Mouse (Mus musculus) liver, embryonic 16.5 days (tissue): ENCODE results near the gene Paxx. TPM values are rescaled to one million over a fixed set of nuclear protein-coding genes. Genes with fewer than 3 reads are reported as not detected.
A peak's percentile ranks its signal among the peaks of the same experiment; 100 is the strongest.

ENCODE experiments used
- ATAC-seq: fragments of 200-750 bp; cut with Nextera tagmentation; 2 replicates; pipeline ENCODE4 v1.8.0; 2017; ENCODE audit warnings: low read depth, mild to moderate bottlenecking, moderate number of reproducible peaks, moderate library complexity
- H3K27ac ChIP-seq: fragments of 300-500 bp; sonication (generic); 2 replicates; pipeline ENCODE4 v1.5.1; 2014; ENCODE audit warnings: mild to moderate bottlenecking, low read length
- H3K27me3 ChIP-seq: fragments of 300-500 bp; sonication (generic); 2 replicates; pipeline ENCODE4 v1.6.1; 2014; ENCODE audit warnings: low read depth, low read length, mixed read lengths; ENCODE audit not compliant: control insufficient read depth, insufficient read depth
- H3K36me3 ChIP-seq: fragments of 300-500 bp; sonication (generic); 2 replicates; pipeline ENCODE4 v1.6.1; 2014; ENCODE audit warnings: mild to moderate bottlenecking; ENCODE audit not compliant: control insufficient read depth, insufficient read depth
- H3K4me1 ChIP-seq: fragments of 300-500 bp; sonication (generic); 2 replicates; pipeline ENCODE4 v1.6.1; 2014; ENCODE audit warnings: low read depth, low read length, mixed read lengths; ENCODE audit not compliant: control insufficient read depth
- H3K4me2 ChIP-seq: fragments of 300-500 bp; sonication (generic); 2 replicates; pipeline ENCODE4 v1.6.1; 2014; ENCODE audit warnings: low read depth, low read length, mixed read lengths
- H3K4me3 ChIP-seq: fragments of 300-500 bp; sonication (generic); 2 replicates; pipeline ENCODE4 v1.5.1; 2014; ENCODE audit warnings: low read depth, mild to moderate bottlenecking, low read length
- H3K9ac ChIP-seq: fragments of 300-500 bp; sonication (generic); 2 replicates; pipeline ENCODE4 v1.6.1; 2014; ENCODE audit warnings: low read depth, low read length
- H3K9me3 ChIP-seq: fragments of 300-500 bp; sonication (generic); replicated peaks from 2 replicates; pipeline ENCODE4 v1.6.1; 2016; ENCODE audit warnings: low read length; ENCODE audit not compliant: control insufficient read depth
- WGBS: fragments of 180-500 bp; shearing (Covaris S2); extraction: QIAGEN DNeasy Blood & Tissue Kit; methylation state at CpG from one replicate; pipeline ENCODE4 v1.1.7; 2014; ENCODE audit not compliant: insufficient replicate concordance; 5-methylcytosine and 5-hydroxymethylcytosine counted together
- polyA plus RNA-seq: library from polyadenylated mRNA; unstranded; fragments of >200 nt; fragmentation: Nextera tagmentation; extraction: Ambion mirVana; gene quantifications from 2 replicates; pipeline ENCODE4 v1.2.1, GENCODE M21; 2015

Paxx gene
- polyA plus RNA-seq, 1 experiment from 2014 or later, result 10.1 TPM

DNA sequence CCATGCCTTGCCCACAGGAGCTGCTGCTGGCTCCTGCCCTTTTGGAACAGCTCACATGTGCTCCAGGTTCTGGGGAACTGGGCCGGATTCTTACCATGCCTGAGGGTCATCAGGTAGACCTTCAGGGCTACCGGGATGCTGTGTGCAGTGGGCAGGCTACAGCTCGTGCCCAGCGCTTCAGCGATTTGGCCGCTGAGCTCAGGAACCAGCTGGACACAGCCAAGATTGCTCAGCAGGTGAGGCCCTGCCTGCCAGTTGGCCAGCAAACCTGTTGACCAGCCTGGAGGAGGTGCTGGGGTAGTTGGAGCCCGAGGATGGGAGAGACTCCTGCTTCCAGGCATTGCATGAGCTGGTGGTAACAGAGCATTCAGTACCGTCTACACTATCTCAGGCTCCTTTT lies 26.6 kb downstream of the Paxx start:
- ATAC-seq, result no peak
- Histone ChIP-seq H3K27ac (no peak overlapping the region), H3K36me3 (no peaks in the 10 kb centered on the region), H3K4me1 (no peaks in the 10 kb centered on the region; the same call in 1 of the 2 replicates), H3K4me2 (no peak overlapping the region), H3K27me3 (peaks cover 6% of the 10 kb centered on the region), H3K9ac (no peak overlapping the region), H3K9me3 (no peaks in the 10 kb centered on the region), H3K4me3 (no peak overlapping the region)
- 75% methylated on average over 8 of the region's 8 CpGs for WGBS

DNA sequence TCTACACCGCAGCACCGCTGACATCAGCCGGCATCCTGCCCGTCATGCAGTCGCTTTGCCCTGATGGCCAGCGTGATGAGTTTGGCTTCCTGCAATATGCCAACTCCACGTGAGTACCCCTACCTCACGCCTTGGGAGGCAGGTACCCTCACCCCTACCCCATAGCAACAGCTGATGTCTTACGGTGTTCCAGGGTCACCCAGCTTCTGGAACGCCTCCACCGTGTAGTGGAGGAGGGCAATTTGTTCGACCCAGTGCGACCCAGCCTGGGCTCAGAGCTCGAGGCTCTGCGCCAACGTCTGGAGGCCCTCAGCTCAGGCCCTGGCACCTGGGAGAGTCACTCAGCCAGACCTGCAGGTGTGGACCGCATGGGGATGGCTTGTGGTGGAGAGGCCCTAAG lies 27.8 kb downstream of the Paxx start:
- no peak for ATAC-seq
- Histone ChIP-seq H3K27ac (no peak overlapping the region), H3K36me3 (no peaks in the 10 kb centered on the region), H3K27me3 (peaks cover 11% of the 10 kb centered on the region), H3K4me3 (no peak overlapping the region), H3K4me1 (peaks cover 5% of the 10 kb centered on the region), H3K9me3 (no peaks in the 10 kb centered on the region), H3K4me2 (no peak overlapping the region), H3K9ac (no peak overlapping the region)
- WGBS, result 78% methylated on average over 17 of the region's 17 CpGs

DNA sequence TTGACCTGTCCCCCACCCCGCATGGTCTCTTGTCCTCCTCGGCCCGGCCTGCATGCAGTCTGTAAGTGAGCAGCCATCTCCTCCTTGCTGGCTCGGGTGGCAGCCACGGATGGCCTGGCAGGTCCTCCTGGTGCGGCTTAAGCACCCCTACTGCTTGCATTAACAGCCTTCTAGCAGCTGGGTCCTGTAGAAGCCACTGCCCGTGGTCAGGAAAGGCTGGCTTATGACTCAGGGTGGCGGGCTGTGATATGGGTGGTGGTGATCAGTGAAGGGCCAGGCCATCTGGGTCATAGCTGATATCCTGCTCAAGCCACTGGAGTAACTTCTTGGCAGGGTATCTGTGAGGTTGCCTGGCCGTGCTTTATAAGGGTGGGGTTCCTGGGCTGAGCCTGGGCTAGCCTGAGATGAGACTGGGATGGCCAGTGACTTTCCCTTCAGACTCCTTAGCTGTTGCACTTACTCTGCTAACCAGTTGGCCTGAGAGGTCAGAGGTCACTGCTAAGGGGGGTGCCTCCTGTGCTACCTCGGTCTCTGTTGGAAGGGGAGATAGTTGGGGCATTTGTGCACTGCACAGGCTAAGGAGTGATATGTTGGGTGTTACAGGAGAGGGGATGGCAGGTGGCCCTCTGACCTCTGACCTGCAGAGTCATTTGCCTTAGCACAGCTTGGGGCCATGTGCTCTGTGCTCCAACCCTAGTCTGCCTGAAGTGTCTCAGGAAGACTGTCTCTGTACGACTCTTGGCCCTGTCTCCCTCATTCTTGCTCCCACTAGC lies 28.4 kb downstream of the Paxx start:
- Histone ChIP-seq H3K27me3 (peaks cover 11% of the 10 kb centered on the region), H3K27ac (no peak overlapping the region), H3K9ac (no peak overlapping the region), H3K9me3 (no peaks in the 10 kb centered on the region), H3K36me3 (no peaks in the 10 kb centered on the region), H3K4me3 (no peak overlapping the region), H3K4me1 (peaks cover 6% of the 10 kb centered on the region), H3K4me2 (no peak overlapping the region)
- WGBS, result 57% methylated on average over 11 of the region's 11 CpGs
- ATAC-seq, result no peak

DNA sequence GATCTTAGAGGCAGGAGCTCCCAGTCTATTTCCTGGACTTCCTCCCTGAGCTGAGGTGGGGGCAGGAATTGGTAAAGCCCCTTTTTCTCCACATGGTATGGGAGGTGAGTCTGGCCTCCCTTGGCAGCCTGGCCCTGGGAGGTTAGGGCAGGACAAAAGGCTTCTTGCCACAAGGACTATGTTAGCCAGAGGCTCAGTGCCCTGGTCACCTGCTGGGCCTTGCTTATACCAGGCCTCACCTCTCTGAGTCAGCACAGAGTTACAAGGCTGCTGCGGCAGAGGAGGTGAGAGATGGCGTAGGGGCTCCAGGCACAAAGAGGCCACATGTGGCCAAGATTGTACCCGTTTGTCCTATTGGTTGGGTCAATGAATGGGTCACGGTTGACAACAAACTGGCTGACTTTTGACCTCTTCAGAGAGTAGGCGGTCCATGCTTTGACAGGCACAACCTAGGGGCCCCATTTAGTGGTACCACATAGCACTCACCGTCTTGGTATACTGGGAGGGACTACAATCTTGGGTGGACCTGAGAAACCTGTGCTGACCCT lies 29.5 kb downstream of the Paxx start:
- 62% methylated on average over 6 of the region's 6 CpGs for WGBS
- ATAC-seq, result no peak
- H3K36me3 ChIP-seq, result no peaks in the 10 kb centered on the region
- peaks cover 6% of the 10 kb centered on the region for H3K4me1 ChIP-seq
- H3K27me3 ChIP-seq, result peaks cover 11% of the 10 kb centered on the region
- no peaks in the 10 kb centered on the region for H3K9me3 ChIP-seq
- H3K4me2 ChIP-seq, result no peak overlapping the region
- no peak overlapping the region for H3K27ac ChIP-seq
- H3K4me3 ChIP-seq, result no peak overlapping the region
- H3K9ac ChIP-seq, result no peak overlapping the region

DNA sequence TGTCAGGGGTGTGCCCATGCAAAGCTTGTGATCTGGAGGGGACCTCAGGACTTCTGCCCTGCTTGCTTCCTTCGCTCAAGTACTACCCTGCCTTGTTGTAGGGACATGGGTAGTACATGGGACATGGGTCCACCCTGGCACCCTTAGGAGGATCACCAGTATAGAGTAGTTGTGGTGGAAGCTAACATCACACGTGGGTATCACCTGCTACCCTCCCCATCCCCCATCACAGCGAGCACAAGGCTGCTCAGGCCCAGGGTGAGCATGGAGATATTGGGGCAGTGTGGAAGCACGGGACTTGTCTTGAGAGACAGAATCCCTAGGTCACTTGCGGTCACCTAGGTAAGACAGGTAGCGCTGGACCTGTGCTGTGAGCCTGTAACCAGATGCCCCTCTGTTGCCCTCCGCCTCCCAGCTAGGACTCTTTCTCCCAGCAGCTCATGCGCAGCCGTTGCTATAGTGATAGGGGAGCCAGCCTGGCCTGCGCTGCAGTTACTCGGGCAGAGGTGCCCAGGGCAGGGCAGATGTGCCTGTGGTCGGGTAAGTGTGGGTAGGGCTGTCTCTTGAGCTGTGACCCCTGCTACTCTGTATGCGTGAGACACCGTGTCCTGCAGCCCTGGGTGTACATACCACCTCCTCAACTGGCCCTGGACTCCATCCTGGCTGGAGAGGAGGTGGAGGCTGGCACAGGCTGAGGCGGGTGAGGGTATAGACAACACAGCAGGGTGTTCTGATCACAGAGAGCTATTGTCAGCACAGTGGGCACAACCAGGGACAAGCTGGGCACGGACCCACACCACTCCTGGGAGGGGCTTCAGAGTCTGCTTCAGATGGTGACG lies 30.3 kb downstream of the Paxx start:
- H3K27me3 ChIP-seq, result peaks cover 11% of the 10 kb centered on the region
- no peak overlapping the region for H3K9ac ChIP-seq
- H3K4me1 ChIP-seq, result peaks cover 6% of the 10 kb centered on the region
- H3K9me3 ChIP-seq, result no peaks in the 10 kb centered on the region
- no peaks in the 10 kb centered on the region for H3K36me3 ChIP-seq
- H3K4me3 ChIP-seq, result no peak overlapping the region
- no peak overlapping the region for H3K4me2 ChIP-seq
- ATAC-seq, result no peak
- H3K27ac ChIP-seq, result no peak overlapping the region
- 72% methylated on average over 17 of the region's 17 CpGs for WGBS

DNA sequence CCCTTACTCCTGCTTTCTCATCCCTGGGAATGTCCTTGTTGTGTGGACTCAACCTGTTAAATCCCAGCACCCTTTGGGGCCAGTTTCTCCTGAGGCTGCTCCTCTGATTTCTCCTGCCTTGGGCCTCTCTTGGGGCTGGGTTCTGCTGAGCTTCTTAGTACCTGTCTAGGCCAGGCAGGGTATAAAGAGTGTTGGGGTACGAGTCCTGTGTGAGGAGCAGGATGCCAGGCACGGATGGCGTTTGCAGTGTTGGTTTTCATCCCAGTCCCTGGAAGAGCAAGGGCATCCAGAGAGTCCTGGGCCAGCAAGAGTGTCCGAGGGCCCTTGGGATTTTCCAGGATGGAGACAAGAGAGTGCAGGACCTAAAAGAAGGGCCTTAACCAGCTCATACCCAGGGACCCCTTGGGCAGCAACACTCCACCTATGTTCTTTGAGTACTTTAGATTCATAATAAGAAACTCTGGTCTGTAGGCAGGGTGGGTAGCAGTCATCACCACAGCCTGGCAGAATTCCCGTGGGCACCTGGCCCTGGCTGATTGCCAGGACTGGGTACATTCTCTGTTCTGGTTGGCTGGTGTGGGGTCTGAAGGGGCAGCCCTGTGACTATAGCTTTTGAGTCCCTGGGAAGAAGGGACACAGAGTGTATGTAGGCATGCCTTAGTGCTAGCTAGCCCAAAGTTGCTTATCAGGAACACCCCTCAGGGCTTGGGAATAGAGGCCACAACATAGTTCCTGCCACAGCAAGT lies 31.3 kb downstream of the Paxx start:
- Histone ChIP-seq H3K4me2 (peak overlapping the region; percentile 94), H3K4me3 (peak overlapping the region; percentile 65; the same call in 1 of the 2 replicates), H3K9ac (no peak overlapping the region), H3K27me3 (peaks cover 11% of the 10 kb centered on the region), H3K27ac (no peak overlapping the region), H3K36me3 (no peaks in the 10 kb centered on the region), H3K9me3 (no peaks in the 10 kb centered on the region), H3K4me1 (peaks cover 6% of the 10 kb centered on the region)
- WGBS, result 60% methylated on average over 5 of the region's 5 CpGs
- no peak for ATAC-seq

DNA sequence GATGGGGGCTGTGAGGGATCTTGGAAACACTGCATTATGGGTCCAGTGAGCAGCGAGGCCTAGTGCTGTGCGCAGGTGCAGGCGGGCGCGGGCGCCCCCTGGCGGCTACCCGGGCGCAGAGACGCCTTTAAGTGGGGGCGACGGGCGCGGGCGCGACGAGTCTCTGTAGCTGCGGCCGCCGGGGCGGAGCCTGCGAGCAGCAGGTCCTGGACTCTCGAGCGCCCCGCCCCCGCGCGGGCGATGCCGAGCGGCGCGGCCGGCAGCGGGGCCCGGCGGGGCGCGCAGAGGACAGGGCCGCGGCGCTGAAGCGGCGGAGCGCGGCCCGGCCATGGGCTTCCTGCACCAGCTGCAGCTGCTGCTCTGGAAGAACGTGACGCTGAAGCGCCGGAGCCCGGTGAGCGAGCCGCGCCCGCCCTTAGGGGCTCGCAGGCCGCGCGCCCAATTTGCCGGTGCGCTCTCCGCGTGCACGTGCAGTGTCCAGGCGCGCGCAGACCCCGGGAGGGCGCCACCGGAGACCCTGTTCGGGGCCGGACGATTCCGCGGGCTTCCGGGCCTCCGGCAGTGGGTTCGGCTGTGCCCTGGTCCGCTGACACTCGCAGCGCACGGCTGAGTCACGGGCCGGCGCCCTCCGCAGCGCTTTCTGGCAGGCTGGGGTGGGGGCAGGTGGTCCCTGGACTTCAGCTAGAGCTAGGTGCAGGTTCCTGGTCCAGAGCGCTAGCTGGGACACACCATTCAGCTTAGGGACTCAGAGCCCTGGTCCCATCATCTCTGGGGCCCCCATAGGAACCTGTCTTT lies 32.3 kb downstream of the Paxx start, which contains the start of gene Abca2:
Gene Abca2 (plus strand): TSS at position 262 of the 795 bp plus-strand sequence.
- Histone ChIP-seq H3K4me1 (peaks cover 6% of the 10 kb centered on the region), H3K4me3 (peak within 1 kb of the TSS; percentile 65), H3K36me3 (no peaks in the 10 kb centered on the region), H3K4me2 (peak within 1 kb of the TSS; percentile 94), H3K9me3 (no peaks in the 10 kb centered on the region), H3K27me3 (peaks cover 11% of the 10 kb centered on the region), H3K9ac (peak within 1 kb of the TSS; percentile 68), H3K27ac (no peak within 1 kb of the TSS)
- ATAC-seq, result peak; percentile 91
- under 1% methylated on average over 87 of the region's 89 CpGs for WGBS

DNA sequence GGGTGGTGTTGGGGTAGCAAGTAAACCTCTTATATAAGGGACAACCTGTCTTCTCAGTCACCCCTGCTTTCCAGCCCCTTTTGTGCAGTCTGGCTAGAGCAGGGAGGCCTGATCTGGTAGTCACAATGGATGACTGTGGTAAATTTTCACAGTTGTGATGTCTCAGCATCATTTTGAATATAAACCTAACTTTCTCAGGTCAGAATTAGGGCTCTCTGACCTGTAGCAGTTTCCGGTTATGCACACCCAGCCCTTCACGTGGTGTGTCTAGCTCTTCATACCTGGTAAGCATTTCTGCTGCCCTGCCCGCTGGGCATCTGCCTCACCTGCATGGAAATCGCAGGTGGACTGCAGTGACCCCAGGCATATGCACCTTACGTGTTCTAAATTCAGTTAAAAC lies 33.6 kb downstream of the Paxx start:
- Histone ChIP-seq H3K4me1 (peaks cover 6% of the 10 kb centered on the region), H3K27me3 (peaks cover 11% of the 10 kb centered on the region), H3K9ac (no peak overlapping the region), H3K27ac (no peak overlapping the region), H3K4me2 (no peak overlapping the region), H3K9me3 (no peaks in the 10 kb centered on the region), H3K36me3 (no peaks in the 10 kb centered on the region), H3K4me3 (no peak overlapping the region)
- ATAC-seq, result no peak
- 69% methylated on average over 5 of the region's 5 CpGs for WGBS
